Mouse (Mus musculus) cerebellum, adult 2 months (tissue): ENCODE measurements around the gene Kifap3. TPM values are rescaled to one million over a fixed set of nuclear protein-coding genes. Genes with fewer than 3 reads are reported as not detected.
"Not testable (repeated sequence)": the region's sequence is repeated elsewhere in the genome, so short reads cannot be mapped to it uniquely, and the experiment has no call there.

ENCODE experiments used
- DNase-seq, 2 experiments: peaks; one replicate each; pipeline ENCODE4 v3.0.0; 2021
- H3K27ac ChIP-seq: fragments of 200-500 bp; 2 replicates; pipeline ENCODE4 v1.5.1; 2012; ENCODE audit warnings: low read length, control low read depth, inconsistent platforms; ENCODE audit not compliant: insufficient read depth
- H3K27me3 ChIP-seq: fragments of 200-500 bp; 2 replicates; pipeline ENCODE4 v1.6.1; 2012; ENCODE audit warnings: inconsistent platforms, mild to moderate bottlenecking, low read length, moderate library complexity; ENCODE audit not compliant: control insufficient read depth, insufficient read depth
- H3K4me1 ChIP-seq: fragments of 200-500 bp; 2 replicates; pipeline ENCODE4 v1.6.1; 2011; ENCODE audit warnings: low read length; ENCODE audit not compliant: control insufficient read depth, insufficient read depth
- H3K4me3 ChIP-seq: fragments of 200-500 bp; replicated peaks from 2 replicates; pipeline ENCODE3; 2011; ENCODE audit warnings: mild to moderate bottlenecking, low read depth, low read length, control low read depth; ENCODE audit not compliant: insufficient read depth
- CTCF ChIP-seq: fragments of 200-500 bp; IDR thresholded peaks from 2 replicates; pipeline ENCODE4 v1.5.1; 2011; ENCODE audit warnings: low read depth, mild to moderate bottlenecking, control low read depth, low read length, moderate library complexity, borderline replicate concordance; ENCODE audit not compliant: insufficient read depth
- POLR2A ChIP-seq: fragments of 200-500 bp; IDR thresholded peaks from 2 replicates; pipeline ENCODE4 v1.6.1; 2011; ENCODE audit warnings: low read length, control low read depth, borderline replicate concordance; ENCODE audit not compliant: insufficient read depth
- WGBS: fragments of 180-500 bp; shearing (Covaris S2); methylation state at CpG from one replicate; pipeline ENCODE4 v1.1.7; 2018; 5-methylcytosine and 5-hydroxymethylcytosine counted together
- polyA plus RNA-seq: library from polyadenylated mRNA; depleted of rRNA; stranded (reverse); fragments of >200 nt; gene quantifications from 2 replicates; pipeline ENCODE4 v1.2.3, GENCODE M21; 2012

The Kifap3 gene
- polyA plus RNA-seq, 1 experiment = 111 TPM

DNA sequence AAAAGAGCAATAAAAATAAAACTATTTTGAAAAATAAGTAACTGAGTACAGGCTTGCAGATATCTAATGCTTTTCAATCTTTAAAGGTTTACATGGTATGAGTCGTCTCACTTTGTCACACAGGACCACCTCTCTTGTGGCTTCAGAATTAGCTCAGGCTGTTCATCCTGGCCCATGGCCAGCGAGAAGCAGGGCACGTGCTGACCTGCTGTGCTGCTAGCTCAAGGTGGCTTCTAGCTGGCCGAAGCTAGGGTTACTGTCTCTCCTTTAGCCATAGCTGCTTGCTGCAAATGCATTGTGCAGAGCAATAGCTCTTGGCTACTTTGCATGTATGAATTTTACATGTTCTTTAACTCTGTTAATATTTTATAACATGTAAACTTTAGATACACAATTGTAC, 42.0 kb downstream of the Kifap3 start:
- WGBS = 9% methylated on average over 4 of the region's 4 CpGs

DNA sequence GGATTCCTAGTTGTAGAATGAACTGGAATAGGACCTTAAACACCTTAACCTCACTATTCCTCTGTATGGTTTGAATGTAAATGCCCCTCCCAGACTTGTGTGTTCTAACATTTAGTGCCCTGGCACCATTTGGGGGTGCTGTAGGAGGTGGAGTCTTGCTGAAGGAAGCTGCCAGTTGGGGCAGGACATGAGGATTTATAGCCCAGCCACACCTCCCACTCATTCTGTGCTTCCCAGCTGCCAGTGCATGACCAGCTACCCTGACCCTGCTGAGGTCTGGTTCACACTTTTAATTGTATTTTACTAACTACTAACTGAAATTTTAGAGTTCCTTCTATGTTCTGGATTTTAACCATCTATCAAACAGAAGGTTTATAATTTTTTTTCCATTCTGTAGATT, 50.1 kb downstream of the Kifap3 start:
- H3K4me3 ChIP-seq = no peak overlapping the region
- no peaks in the 10 kb centered on the region for H3K4me1 ChIP-seq
- TF ChIP-seq POLR2A (no peak), CTCF (no peak)
- no peak overlapping the region for H3K27ac ChIP-seq
- no peaks in the 10 kb centered on the region for H3K27me3 ChIP-seq
- DNase-seq = no peak

More for the DNA sequence above, 42.0 kb downstream of the Kifap3 start:
- DNase-seq = peak; percentile 35 to 55
- TF ChIP-seq CTCF = no peak
- no peak for TF ChIP-seq POLR2A
- Histone ChIP-seq H3K27ac (no peak overlapping the region), H3K4me3 (no peak overlapping the region), H3K27me3 (no peaks in the 10 kb centered on the region), H3K4me1 (0 out of 2 replicates have a peak, but pooled peaks cover 3% of the 10 kb centered on the region)

DNA sequence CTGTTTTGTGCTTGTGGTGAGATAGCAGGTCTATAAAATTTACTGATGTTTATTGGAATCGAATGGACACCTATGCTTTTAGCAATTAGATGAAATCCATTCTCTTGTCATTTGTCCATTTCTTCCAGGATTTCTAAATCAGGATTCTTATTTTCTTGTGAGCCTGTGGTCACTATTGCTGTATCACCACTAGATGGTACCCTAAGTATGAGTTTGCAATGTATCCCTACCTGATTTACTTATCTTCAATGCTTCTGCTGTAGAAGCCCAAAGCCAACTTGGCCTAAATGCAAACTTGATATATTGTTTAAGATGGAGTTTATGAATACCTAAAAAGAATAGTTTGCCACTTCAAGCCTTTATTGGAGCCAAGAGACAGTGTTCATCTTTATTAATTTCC, 54.7 kb downstream of the Kifap3 start:
- no peak for DNase-seq
- Histone ChIP-seq H3K27ac (no peak overlapping the region), H3K4me3 (no peak overlapping the region), H3K27me3 (no peaks in the 10 kb centered on the region), H3K4me1 (no peaks in the 10 kb centered on the region)
- TF ChIP-seq POLR2A = no peak
- no peak for TF ChIP-seq CTCF
- WGBS = 87% methylated on average over 1 of the region's 1 CpGs

- H3K27ac ChIP-seq = no peak overlapping the region
- DNase-seq = no peak
- TF ChIP-seq CTCF (no peak), POLR2A (no peak)
- H3K4me1 ChIP-seq = no peaks in the 10 kb centered on the region
- no peaks in the 10 kb centered on the region for H3K27me3 ChIP-seq
- 94% methylated on average over 2 of the region's 2 CpGs for WGBS
- H3K4me3 ChIP-seq = no peak overlapping the region
These were observed 55.7 kb downstream of the Kifap3 start for GRCm38 (mm10) chr1:163835062-163835461.

GRCm38 (mm10) chr1:163838482-163838881, 59.1 kb downstream of the Kifap3 start:
- H3K27ac ChIP-seq, H3K27me3 ChIP-seq, H3K4me3 ChIP-seq, H3K4me1 ChIP-seq, DNase-seq: not testable (repeated sequence)
- WGBS = 92% methylated on average over 3 of the region's 3 CpGs

DNA sequence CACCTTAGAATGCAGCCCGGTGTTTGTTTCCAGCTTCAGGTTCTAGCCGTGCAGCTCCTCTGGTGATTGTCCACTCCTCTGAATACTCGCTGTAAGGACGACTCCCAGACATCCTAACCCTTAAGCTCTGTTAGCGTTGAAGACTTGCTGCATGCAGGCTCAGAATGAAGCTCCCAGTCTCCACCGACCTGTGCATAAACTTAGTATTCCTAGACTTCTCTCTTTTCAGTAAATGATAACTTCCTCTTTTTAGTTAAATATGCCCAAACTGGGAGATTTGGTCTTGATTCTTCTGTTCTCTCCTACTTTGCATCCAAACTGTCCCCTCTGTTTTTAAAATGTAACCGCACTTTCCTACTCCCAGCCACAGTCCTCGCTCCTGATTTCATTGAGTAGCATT, 61.2 kb downstream of the Kifap3 start:
- H3K27me3 ChIP-seq = no peaks in the 10 kb centered on the region
- WGBS = 94% methylated on average over 8 of the region's 8 CpGs
- no peak overlapping the region for H3K4me3 ChIP-seq
- TF ChIP-seq CTCF = no peak
- TF ChIP-seq POLR2A = no peak
- DNase-seq = no peak
- H3K27ac ChIP-seq = no peak overlapping the region
- H3K4me1 ChIP-seq = no peaks in the 10 kb centered on the region

GRCm38 (mm10) chr1:163842238-163842637, 62.9 kb downstream of the Kifap3 start:
- Histone ChIP-seq H3K27ac (no peak overlapping the region), H3K4me1 (no peaks in the 10 kb centered on the region), H3K27me3 (no peaks in the 10 kb centered on the region), H3K4me3 (no peak overlapping the region)
- WGBS = 60% methylated on average over 2 of the region's 2 CpGs
- TF ChIP-seq POLR2A (no peak), CTCF (no peak)
- DNase-seq = no peak

DNA sequence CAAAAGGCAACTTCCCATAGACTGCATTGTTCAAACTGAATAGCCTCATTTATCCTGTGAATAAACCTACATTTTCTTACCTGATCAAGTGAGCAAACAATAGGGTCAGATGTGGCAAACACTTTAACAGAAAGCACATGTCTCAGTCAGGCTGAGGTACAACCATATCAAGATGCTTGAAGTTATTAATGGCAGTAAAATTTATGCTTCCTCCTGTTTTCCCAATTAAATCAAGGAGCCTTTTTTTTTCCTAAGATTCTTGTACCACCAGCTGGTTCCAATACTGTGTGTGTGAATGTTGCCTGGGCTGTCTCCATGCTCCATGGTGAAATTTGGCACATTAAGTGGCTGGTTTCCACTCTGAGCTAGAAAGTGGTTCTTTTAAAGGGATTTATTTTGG, 64.5 kb downstream of the Kifap3 start:
- H3K4me1 ChIP-seq = no peaks in the 10 kb centered on the region
- no peak overlapping the region for H3K4me3 ChIP-seq
- DNase-seq = no peak
- H3K27me3 ChIP-seq = no peaks in the 10 kb centered on the region
- no peak for TF ChIP-seq CTCF
- TF ChIP-seq POLR2A = no peak
- no peak overlapping the region for H3K27ac ChIP-seq
